Mouse (Mus musculus): ENCODE measurements around the gene Elk4. TPM values are rescaled to one million over a fixed set of nuclear protein-coding genes. Genes with fewer than 3 reads are reported as not detected.

Elk4 gene
- total and polyA plus RNA-seq, 3 experiments = 16.8 to 18.9 (median 17.4) TPM

DNA sequence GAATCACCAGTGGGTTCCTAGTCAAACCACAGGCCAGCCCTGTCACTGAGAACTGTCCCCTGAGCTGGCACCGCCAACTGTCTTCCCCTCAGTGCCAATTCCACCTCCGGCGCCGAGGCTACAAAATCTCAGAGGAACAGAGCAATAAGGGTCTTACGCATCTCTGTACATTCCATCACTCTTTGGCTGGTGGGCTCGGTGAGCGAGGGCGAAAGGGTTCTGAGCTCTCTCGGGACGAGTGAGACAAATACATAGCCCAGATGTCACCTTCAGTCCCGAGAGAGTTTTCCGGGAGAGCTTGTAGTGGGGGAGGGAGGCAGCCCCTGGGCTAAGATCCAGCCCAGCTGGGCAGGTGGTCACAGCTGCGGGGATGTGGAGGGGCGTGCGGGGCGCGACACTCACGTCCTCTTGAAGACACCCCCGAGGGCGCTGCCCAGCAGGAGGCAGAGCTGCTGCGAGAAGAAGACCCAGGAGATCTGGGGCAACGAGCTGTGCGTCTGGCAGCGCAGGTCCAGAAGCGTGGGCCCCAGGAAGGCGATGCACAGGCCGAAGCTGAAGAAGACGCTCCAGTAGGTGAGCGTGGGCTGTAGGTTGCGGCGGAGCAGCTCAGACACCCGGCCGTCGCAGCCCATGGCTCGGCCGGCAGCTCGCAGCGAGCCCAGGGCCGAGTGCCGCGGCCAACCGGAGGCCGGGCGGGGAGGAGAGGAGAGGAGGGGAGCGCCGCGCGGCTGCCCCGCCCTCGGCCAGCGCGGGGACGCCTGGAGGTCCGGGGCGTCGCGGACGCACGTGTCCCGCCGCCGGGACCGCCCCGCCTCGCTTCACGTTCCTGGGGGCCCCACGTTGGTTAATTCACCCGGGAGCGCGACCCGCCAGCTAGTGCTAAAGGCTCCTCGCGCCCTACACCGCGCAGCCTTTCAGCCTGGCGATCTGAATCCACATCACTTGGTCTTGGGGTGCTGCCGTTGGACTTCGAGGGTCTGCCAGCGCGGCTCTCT lies 60.2 kb downstream of the Elk4 start, which contains the start of gene Mfsd4a (continued):
- TF ChIP-seq MAFK (IDR thresholded peaks at IDR 0.05; ENCODE audit: insufficient replicate concordance, low read length) (no peak), RCOR1 (conservative IDR thresholded peaks at IDR 0.05; ENCODE audit: low read depth, low read length) (no peak), MAX (IDR thresholded peaks at IDR 0.05; ENCODE audit: low read length) (0 out of 2 replicates have a peak, but pooled peaks have one; percentile 8), E2F4 (IDR thresholded peaks at IDR 0.05; ENCODE audit: insufficient replicate concordance, low read depth, low read length) (no peak), USF2 (conservative IDR thresholded peaks at IDR 0.05; ENCODE audit: low read depth, low read length) (no peak), ZNF384 (IDR thresholded peaks at IDR 0.05; ENCODE audit: low read depth, low read length) (no peak), TCF12 (IDR thresholded peaks at IDR 0.05; ENCODE audit: low read depth, low read length) (peak; percentile 54; the same call in 1 of the 2 replicates), NELFE (IDR thresholded peaks at IDR 0.05; ENCODE audit: low read depth, low read length) (peak; percentile 48; the same call in 1 of the 2 replicates), PAX5 (IDR thresholded peaks at IDR 0.05; ENCODE audit: low read length) (no peak), JUND (conservative IDR thresholded peaks at IDR 0.05; ENCODE audit: low read depth, low read length) (no peak), ZKSCAN1 (IDR thresholded peaks at IDR 0.05; ENCODE audit: borderline replicate concordance, low read depth, low read length) (no peak), RAD21 (IDR thresholded peaks at IDR 0.05; ENCODE audit: low read depth, low read length) (peak; percentile 21), ZC3H11A (IDR thresholded peaks at IDR 0.05; ENCODE audit: low read depth, low read length) (no peak), ZMIZ1 (IDR thresholded peaks at IDR 0.05; ENCODE audit: low read depth, low read length) (no peak)

- no peak for TF ChIP-seq NELFE (IDR thresholded peaks at IDR 0.05; ENCODE audit: low read depth, low read length)
- no peak for TF ChIP-seq KAT2A (IDR thresholded peaks at IDR 0.05; ENCODE audit: insufficient replicate concordance, low read length)
- no peak for TF ChIP-seq RCOR1 (conservative IDR thresholded peaks at IDR 0.05; ENCODE audit: low read depth, low read length)
- no peak for TF ChIP-seq MYC (IDR thresholded peaks at IDR 0.05; ENCODE audit: low read depth, low read length)
- TF ChIP-seq NRF1 (IDR thresholded peaks at IDR 0.05; ENCODE audit: low read depth, low read length) = no peak
- no peak for TF ChIP-seq RAD21 (IDR thresholded peaks at IDR 0.05; ENCODE audit: low read depth, low read length)
- no peak for TF ChIP-seq USF1 (IDR thresholded peaks at IDR 0.05; ENCODE audit: low read depth, low read length)
- no peak for TF ChIP-seq ZMIZ1 (IDR thresholded peaks at IDR 0.05; ENCODE audit: low read depth, low read length)
- no peak for TF ChIP-seq IRF4 (IDR thresholded peaks at IDR 0.05; ENCODE audit: low read depth, low read length)
- no peak for TF ChIP-seq JUN (IDR thresholded peaks at IDR 0.05; ENCODE audit: insufficient read depth, low read depth, low read length)
- TF ChIP-seq CHD1 (IDR thresholded peaks at IDR 0.05; ENCODE audit: low read depth, low read length) = no peak
- no peak for TF ChIP-seq ZC3H11A (IDR thresholded peaks at IDR 0.05; ENCODE audit: low read depth, low read length)
- no peak for TF ChIP-seq EP300 (IDR thresholded peaks at IDR 0.05; ENCODE audit: low read length)
- TF ChIP-seq TCF12 (IDR thresholded peaks at IDR 0.05; ENCODE audit: low read depth, low read length) = no peak
- dilution Hi-C loops (cut with MboI; ENCODE audit: extremely low pct_ligation_motif_present, extremely low pct_unique_long_range_greater_than_20kb, low sequenced_read_pairs) (no loop called here), in situ Hi-C loops (cut with MboI; ENCODE audit: low pct_ligation_motif_present, low pct_unique_long_range_greater_than_20kb, low sequenced_read_pairs) (loop anchor here (5.0 kb wide), 1 partner anchor 38 kb away; no protein-coding TSS in a partner anchor)
- peaks cover 10 to 37% of the 10 kb centered on the region in 2 experiments for H3K4me1 ChIP-seq (ENCODE audit: control insufficient read depth in 1 of 2, insufficient read depth in 2 of 2)
- H3K9ac ChIP-seq (ENCODE audit: insufficient read depth, low read depth) = no peak overlapping the region
- H3K27ac ChIP-seq (ENCODE audit: insufficient read depth, low read depth) = no peak overlapping the region
- H3K4me3 ChIP-seq (replicated peaks in 1 of 3; ENCODE audit: low read depth in 2 of 3, low read length in 2 of 3, poor library complexity in 1 of 3) = no peak overlapping the region
- DNase-seq (ENCODE audit: extremely low read depth) = no peak
- H3K27me3 ChIP-seq (replicated peaks) = peaks cover 53% of the 10 kb centered on the region
- no peaks in the 10 kb centered on the region for H3K9me3 ChIP-seq (replicated peaks; ENCODE audit: low read length)
- no peaks in the 10 kb centered on the region for H3K36me3 ChIP-seq (replicated peaks in 1 of 2; ENCODE audit: control insufficient read depth in 1 of 2, insufficient read depth in 1 of 2, low read length in 1 of 2)
- no peaks in the 10 kb centered on the region for H3K79me2 ChIP-seq (replicated peaks; ENCODE audit: control insufficient read depth, extremely low read depth, insufficient read depth, poor library complexity, severe bottlenecking)
- no peak overlapping the region for H3K4me2 ChIP-seq (ENCODE audit: insufficient read depth, low read depth, poor library complexity, severe bottlenecking)
Observed at GRCm38 (mm10) chr1:132069436-132069835, 62.0 kb downstream of the Elk4 start.
